Mouse (Mus musculus): ENCODE data around the gene Dmrt2.

GRCm38 (mm10) chr19:25672101-25672950, at the start of gene Dmrt2:
- TF ChIP-seq POLR2A (IDR thresholded peaks at IDR 0.05; ENCODE audit: insufficient read depth, low read depth, low read length) (no peak), CTCF (IDR thresholded peaks at IDR 0.05; ENCODE audit: insufficient read depth, low read depth, low read length) (no peak)
